Comparison of ENCODE assay signal across 15 mouse cellular contexts in the genomic region with DNA sequence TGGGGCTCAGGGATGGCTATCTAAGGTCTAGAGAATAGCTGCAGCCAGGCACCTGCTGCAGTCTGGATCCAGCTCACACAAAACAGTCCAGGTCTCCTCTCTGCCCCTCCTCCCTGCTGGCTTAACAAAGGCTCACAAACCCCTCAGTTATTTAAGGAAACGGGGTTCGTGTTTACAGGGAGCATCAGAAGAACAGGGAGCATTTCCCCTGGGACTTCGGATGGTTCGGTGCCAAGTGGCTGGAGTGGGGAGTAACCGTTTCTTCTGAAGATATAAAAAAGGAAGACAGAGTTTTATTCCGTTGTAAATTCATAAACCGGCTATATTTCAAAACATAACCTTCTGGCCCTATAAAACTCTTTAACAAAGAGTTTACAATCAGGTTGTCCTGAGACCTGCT.
DNase-seq lines count a peak whose midpoint lies in the region; ATAC-seq and TF ChIP-seq lines count a peak whose summit lies in the region.
"Had no signal": no experiment of that assay in that cellular context is flagged by ENCODE, and none has a peak within 500 bp of the region (broad histone marks: within the 10 kb centered on the region; RNA-seq: fewer than 3 reads in every experiment).

No protein-coding gene starts in this region.

- no peaks in the 10 kb centered on the region for H3K27me3 ChIP-seq in midbrain, embryonic 13.5 days
- H3K27me3 ChIP-seq in midbrain, embryonic 14.5 days (ENCODE audit: control insufficient read depth, insufficient read depth, low read length), result no peaks in the 10 kb centered on the region
- no peaks in the 10 kb centered on the region for H3K27me3 ChIP-seq in midbrain, postnatal 0 days (ENCODE audit: insufficient read depth, low read length)
- H3K27me3 ChIP-seq in liver, embryonic 12.5 days (replicated peaks), result no peaks in the 10 kb centered on the region
- H3K27me3 ChIP-seq: megakaryocyte, embryonic 14.5 days had no signal

- TF ChIP-seq CTCF in midbrain, postnatal 0 days (IDR thresholded peaks at IDR 0.05), result no peak

- no peak overlapping the region for H3K9ac ChIP-seq in midbrain, embryonic 13.5 days (replicated peaks)
- no peak overlapping the region for H3K9ac ChIP-seq in midbrain, embryonic 14.5 days (replicated peaks; ENCODE audit: low read length)
- H3K9ac ChIP-seq in midbrain, postnatal 0 days (replicated peaks; ENCODE audit: low read length, poor library complexity, severe bottlenecking), result no peak overlapping the region
- no peak overlapping the region for H3K9ac ChIP-seq in liver, embryonic 12.5 days
- H3K9ac ChIP-seq: liver, postnatal 0 days had no signal

- no peak for ATAC-seq in midbrain, embryonic 13.5 days
- no peak for ATAC-seq in midbrain, embryonic 14.5 days (ENCODE audit: low FRiP score, low TSS enrichment)
- ATAC-seq in midbrain, postnatal 0 days (ENCODE audit: low FRiP score), result no peak
- no peak for ATAC-seq in liver, embryonic 12.5 days
- ATAC-seq: inflammation-experienced regulatory T-cells, adult 6 months; liver, postnatal 0 days had no signal

- 74% methylated on average over 7 of the region's 7 CpGs for WGBS in midbrain, embryonic 13.5 days
- 74% methylated on average over 7 of the region's 7 CpGs for WGBS in midbrain, embryonic 14.5 days
- 56% methylated on average over 7 of the region's 7 CpGs for WGBS in midbrain, postnatal 0 days
- 85% methylated on average over 7 of the region's 7 CpGs for WGBS in liver, embryonic 12.5 days (ENCODE audit: insufficient replicate concordance)

- peak; percentile 26 for DNase-seq in adrenal gland, postnatal 10 days
- DNase-seq in adrenal gland, postnatal 4 days (ENCODE audit: low spot score in 2 of 2), result no peak
- peak; percentile 50 for DNase-seq in heart, postnatal 4 days
- no peak for DNase-seq in heart, adult 9 months (ENCODE audit: low spot score in 2 of 2)
- DNase-seq in midbrain, embryonic 14.5 days, result no peak
- DNase-seq in midbrain, postnatal 0 days (ENCODE audit: low spot score), result no peak
- DNase-seq: adrenal gland, postnatal 36 days; cerebellum, adult 11-12 months; liver, postnatal 0 days had no signal

- peaks cover 59% of the 10 kb centered on the region for H3K4me1 ChIP-seq in midbrain, embryonic 13.5 days (replicated peaks)
- peaks cover 17% of the 10 kb centered on the region for H3K4me1 ChIP-seq in midbrain, embryonic 14.5 days (ENCODE audit: control insufficient read depth, insufficient read depth, low read length)
- H3K4me1 ChIP-seq in midbrain, postnatal 0 days (ENCODE audit: insufficient read depth, low read length), result peaks cover 15% of the 10 kb centered on the region; the same call in 1 of the 2 replicates
- peaks cover 25% of the 10 kb centered on the region for H3K4me1 ChIP-seq in liver, embryonic 12.5 days

- no peaks in the 10 kb centered on the region for H3K9me3 ChIP-seq in midbrain, embryonic 13.5 days
- H3K9me3 ChIP-seq in midbrain, embryonic 14.5 days (ENCODE audit: control insufficient read depth, low read length), result no peaks in the 10 kb centered on the region
- no peaks in the 10 kb centered on the region for H3K9me3 ChIP-seq in midbrain, postnatal 0 days (ENCODE audit: low read length)
- H3K9me3 ChIP-seq in liver, embryonic 12.5 days (replicated peaks), result no peaks in the 10 kb centered on the region
- H3K9me3 ChIP-seq: limb, embryonic 10.5 days; megakaryocyte, embryonic 14.5 days had no signal

- H3K4me3 ChIP-seq in midbrain, embryonic 13.5 days (replicated peaks), result no peak overlapping the region
- H3K4me3 ChIP-seq in midbrain, embryonic 14.5 days (replicated peaks; ENCODE audit: low read depth, low read length), result no peak overlapping the region
- no peak overlapping the region for H3K4me3 ChIP-seq in midbrain, postnatal 0 days (ENCODE audit: low read depth, low read length)
- no peak overlapping the region for H3K4me3 ChIP-seq in liver, embryonic 12.5 days
- H3K4me3 ChIP-seq: erythroblast, embryonic 14.5 days; limb, embryonic 10.5 days; megakaryocyte, embryonic 14.5 days had no signal

- no peaks in the 10 kb centered on the region for H3K36me3 ChIP-seq in midbrain, embryonic 13.5 days
- H3K36me3 ChIP-seq in midbrain, embryonic 14.5 days (ENCODE audit: control insufficient read depth, insufficient read depth, low read length), result no peaks in the 10 kb centered on the region
- H3K36me3 ChIP-seq in midbrain, postnatal 0 days (ENCODE audit: insufficient read depth, low read length), result no peaks in the 10 kb centered on the region; the same call in 1 of the 2 replicates
- no peaks in the 10 kb centered on the region for H3K36me3 ChIP-seq in liver, embryonic 12.5 days

- peak overlapping the region; percentile 19 for H3K27ac ChIP-seq in midbrain, embryonic 13.5 days
- no peak overlapping the region for H3K27ac ChIP-seq in midbrain, embryonic 14.5 days (replicated peaks; ENCODE audit: low read depth, low read length)
- H3K27ac ChIP-seq in midbrain, postnatal 0 days (ENCODE audit: low read depth, low read length), result 0 out of 2 replicates have a peak overlapping the region, but pooled peaks have one; percentile 3
- H3K27ac ChIP-seq in liver, embryonic 12.5 days, result no peak overlapping the region
- H3K27ac ChIP-seq: limb, embryonic 10.5 days had no signal

- no peak overlapping the region for H3K4me2 ChIP-seq in midbrain, embryonic 13.5 days (replicated peaks)
- no peak overlapping the region for H3K4me2 ChIP-seq in midbrain, embryonic 14.5 days (ENCODE audit: low read length)
- no peak overlapping the region for H3K4me2 ChIP-seq in midbrain, postnatal 0 days (ENCODE audit: low read depth, low read length, poor library complexity, severe bottlenecking)
- H3K4me2 ChIP-seq in liver, embryonic 12.5 days, result no peak overlapping the region

Comparison
In these comparisons a context has a peak if more than half of its experiments do, and no peak if none do; other contexts are left out.
1. DNase-seq: peak in adrenal gland, postnatal 10 days (single experiment) and heart, postnatal 4 days (single experiment); none in adrenal gland, postnatal 4 days (0 of 2), heart, adult 9 months (0 of 2), midbrain, embryonic 14.5 days (single experiment) and midbrain, postnatal 0 days (single experiment).
2. H3K27ac ChIP-seq: peak in midbrain, embryonic 13.5 days (single experiment) and midbrain, postnatal 0 days (single experiment); none in midbrain, embryonic 14.5 days (single experiment) and liver, embryonic 12.5 days (single experiment).